Mouse (Mus musculus) right cerebral cortex, postnatal 36 days (tissue): Measurements from ENCODE around the gene Cldn10.
A peak's percentile ranks its signal among the peaks of the same experiment; 100 is the strongest.
"Not testable (repeated sequence)": the region's sequence is repeated elsewhere in the genome, so short reads cannot be mapped to it uniquely, and the experiment has no call there.

ENCODE experiments used
- DNase-seq, 2 experiments: peaks; one replicate each; pipeline ENCODE4 v3.0.0; 2022; ENCODE audit warnings: low spot score in 2 of 2, mixed read lengths in 1 of 2

Cldn10 gene

DNA sequence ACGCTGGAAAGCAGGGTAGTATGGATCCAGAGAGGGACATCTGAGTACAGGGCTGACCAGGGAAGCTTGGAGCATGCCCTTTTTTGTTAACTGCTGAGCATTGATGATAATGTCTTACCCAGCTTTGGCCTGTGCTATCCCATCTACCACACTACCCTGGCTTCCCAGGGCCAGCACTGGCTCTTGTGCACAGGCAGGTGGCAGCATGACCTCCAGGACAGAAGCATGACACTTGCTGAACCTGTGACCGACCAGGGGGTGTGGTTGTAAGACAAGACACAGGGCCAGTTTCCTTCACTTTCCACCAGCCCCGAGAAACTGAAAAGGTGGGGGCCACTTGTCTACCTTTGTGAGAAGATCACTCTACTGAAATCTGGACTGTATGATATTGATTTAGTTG lies 5.5 kb upstream of the Cldn10 start:
- no peak for DNase-seq

DNA sequence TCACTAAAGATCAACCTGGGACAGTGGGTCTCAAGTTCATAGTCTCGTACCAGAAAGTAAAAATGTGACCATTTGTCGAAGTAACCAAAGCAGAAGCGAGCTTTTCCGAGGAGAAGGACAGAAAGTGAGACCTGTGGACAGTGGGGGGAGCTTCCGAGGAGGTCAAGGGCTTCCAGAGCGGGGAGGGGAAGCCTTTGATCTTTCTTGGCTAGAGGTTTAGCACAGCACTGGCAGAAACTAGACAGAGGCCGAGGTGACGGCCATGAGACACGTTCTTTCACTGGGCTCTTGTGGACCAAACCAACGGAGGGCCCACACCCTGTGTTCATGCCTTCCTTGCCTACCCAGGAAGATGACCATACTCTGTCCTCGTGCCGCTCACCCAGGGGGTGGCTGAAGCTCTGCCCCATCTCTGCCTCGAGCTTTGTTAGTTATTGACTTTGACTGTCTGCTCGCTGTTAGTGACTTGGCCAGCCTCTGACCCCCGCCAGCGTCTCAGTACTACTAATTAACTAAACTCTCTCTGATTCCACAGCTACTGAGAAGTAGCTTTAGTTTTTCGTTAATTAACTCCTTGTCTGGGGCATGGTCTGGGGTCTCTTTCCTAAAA lies 4.3 kb upstream of the Cldn10 start:
- DNase-seq, result no peak

DNA sequence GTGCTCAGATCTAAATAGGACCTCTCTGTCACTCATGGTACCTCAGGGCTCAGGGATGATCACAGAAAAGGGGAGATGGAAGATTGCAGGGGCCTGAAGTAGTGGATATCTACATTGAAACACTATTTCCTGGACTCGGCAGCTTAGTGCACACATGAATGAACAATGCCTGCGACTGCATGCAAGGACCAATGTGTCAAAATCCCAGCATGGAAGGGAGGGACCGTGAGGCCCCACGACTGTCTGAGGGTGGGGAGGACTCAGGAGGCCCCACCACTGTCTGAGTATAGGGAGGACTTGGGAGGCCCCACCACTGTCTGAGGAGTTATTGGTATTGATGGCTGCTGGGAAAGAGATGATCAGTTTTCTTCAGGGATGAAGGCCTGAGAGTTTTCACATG lies 2.5 kb downstream of the Cldn10 start:
- DNase-seq, result no peak

DNA sequence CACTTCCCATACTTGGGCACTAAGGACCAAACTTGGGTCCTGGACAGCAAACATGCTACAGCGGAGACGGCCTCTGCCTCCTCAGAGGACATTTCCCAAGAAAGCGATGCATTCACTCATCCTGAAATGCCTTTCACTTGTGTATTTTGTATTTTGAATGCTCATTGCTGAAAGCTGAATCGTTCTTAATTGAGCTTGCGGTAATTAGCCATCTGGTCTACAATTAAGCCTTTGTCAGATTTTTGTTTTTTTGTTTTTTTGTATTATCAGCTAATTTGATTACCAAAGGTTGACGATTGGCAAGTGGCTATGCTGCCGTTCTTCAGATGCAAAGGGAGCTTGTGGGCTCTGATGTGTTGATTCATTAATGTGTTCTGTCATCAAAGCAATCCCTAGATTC lies 5.2 kb downstream of the Cldn10 start:
- no peak for DNase-seq

DNA sequence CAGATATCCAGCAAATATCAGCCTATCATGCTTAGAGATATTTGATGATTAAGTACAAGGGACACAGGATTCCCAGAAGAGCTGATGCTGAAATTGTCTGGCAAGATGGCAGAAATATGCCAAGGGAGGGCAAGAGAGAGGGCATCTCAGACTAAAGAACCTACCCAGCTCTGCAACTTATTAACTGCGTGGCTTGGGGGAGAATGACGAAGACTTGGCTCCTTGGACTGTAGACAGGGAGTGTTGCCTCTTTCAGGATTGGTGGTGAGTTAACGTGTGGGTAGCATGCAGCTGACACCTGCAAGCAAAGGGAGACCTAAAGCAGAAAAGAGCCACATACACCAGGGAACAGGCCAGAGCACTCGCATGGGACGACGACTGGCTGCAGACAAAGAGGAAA lies 5.7 kb downstream of the Cldn10 start:
- no peak for DNase-seq

DNA sequence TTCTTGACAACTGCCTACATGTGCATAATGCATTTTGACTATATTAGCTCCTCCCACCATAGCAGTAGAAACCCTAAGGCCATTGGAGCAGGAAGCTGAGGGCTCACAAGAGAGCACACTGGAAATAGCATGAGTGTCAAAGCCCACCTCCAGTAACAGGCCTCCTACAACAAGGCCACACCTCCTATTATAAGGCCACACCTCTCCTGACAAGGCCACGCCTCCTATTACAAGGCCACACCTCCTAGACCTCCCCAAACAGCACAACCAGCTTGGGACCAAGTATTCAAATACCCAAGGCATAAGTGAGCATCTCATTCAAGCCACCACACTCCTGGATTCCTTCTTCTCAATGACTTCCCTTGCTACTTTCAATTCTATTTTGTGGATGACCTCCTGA lies 6.5 kb downstream of the Cldn10 start:
- no peak for DNase-seq

DNA sequence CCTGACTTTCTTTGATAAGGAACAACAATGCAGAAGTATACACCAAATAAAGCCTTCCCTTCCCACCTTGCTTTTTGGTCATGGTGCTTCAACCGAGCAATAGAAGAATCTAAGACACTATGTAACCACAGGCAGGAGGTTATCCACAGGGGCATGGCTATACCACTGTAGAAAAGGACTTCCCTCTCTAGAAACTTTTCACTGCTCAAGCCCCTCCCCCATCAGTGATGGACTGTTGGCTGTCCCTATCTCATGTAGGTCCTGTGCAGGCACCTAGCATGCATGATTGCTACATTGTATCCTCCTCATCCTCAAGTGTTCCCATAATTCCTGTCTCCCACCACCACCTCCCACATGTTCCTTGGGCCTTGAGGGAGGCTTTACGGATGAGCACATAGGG lies 7.2 kb downstream of the Cldn10 start:
- DNase-seq, result no peak

DNA sequence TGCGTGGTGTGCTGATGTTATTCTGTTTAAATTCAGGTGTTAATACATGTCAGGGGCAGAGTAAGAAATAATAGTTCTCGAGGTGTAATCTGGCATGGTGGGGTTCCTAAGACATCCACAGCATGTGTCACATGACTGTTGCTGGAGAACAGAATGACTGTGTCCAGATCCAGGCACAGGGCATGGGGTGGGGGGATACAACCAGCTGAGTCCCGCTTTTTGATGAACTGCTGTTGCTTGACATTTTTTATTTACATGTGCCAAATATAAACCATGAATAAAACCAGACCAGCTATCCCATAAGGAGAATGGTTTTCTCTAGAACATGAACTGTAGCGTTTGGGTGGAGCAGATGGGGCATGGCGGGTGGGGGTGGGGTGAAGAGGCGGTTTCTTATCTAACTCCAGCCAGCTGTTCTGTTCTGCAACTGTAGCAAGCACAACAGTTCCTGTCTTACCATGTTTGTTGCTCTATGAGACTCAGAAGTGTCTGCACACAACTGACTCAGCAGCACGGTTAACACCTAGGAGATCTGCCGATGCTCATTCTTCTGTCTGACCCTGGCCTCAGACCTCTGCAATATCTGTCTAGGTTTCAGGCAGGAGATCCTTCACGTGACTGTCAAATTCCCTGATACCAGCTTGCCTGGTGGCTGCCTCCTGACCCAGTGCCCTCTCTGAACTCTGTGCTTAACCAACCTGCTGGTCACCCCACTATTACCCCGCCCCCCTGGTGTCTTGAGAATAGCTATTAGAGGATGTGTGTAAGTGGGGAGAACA lies 8.4 kb downstream of the Cldn10 start:
- DNase-seq, result no peak

DNA sequence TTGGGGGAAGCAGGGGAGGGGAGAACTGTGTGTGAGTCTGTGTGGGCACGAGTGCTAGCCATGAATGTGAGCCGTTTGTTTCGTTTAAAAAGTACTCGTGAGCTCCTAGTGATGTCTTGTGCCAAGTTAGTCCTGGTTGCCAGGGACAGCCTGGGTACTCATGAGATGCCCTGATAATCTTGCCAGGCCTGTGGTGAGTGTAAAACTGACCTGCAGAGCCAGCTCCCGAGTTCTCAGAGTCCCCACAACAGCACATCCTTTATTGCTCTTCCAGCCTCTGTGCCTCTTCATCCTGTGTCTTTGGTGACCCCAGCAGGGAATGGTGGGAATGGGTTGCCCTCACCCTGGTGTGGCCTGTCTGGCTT lies 9.0 kb downstream of the Cldn10 start:
- DNase-seq, result no peak

DNA sequence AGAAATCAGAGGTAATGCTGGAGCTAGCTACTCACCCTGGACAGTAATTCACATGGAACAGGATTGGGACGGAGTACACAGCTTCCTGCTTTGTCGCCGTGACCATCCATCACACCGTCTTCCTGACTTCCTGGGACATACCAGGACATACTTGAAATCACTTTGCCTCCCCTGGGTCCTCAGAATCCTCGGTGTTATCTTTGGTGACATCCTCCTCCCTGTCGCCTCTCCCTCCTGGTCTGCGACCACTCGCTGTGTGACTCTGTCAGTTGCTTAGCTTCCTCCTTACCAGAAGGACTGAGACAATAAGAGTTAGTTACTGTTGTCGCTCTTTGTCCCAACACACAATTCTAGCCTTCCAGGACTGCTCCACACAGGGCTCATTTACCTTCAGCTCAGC lies 9.6 kb downstream of the Cldn10 start:
- DNase-seq, result no peak

DNA sequence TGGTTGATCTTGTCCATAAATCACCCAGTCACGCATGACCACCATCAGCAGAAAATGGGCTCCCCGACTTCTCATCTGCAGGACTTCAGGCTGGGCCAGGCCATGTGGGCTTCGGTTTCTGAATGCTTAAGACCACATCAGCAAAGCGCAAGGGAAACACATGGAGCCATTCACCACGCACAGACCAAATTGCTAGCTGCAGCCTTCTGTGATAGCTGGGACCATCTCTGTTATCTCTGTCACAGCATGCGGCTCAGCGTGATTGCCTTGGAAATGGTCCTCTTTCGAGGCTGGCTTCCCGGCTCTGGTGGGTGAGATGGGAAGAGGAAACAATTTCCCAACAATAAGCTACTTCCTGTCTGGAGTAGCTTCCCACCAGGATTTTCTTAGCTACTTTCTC lies 12.2 kb downstream of the Cldn10 start:
- no peak for DNase-seq

DNA sequence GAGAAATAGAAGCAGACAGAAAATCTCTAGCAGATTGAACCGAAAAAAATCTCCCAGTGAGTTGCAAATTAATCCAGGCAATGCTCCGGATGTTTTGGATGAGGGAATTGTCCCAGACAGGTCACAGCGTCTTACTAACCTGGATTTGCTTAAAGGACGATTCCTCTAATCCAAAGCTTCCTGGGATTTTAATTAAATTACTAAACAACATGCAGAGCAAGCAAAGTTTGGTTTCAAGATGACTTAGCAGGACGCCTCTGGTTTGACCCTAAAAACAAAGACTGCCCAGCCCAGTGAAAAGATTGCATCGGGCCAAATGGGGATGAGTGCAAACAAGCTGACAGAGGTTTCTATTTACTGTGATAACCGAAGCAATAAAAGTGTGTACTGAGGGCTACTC lies 16.2 kb downstream of the Cldn10 start:
- DNase-seq, result no peak

DNA sequence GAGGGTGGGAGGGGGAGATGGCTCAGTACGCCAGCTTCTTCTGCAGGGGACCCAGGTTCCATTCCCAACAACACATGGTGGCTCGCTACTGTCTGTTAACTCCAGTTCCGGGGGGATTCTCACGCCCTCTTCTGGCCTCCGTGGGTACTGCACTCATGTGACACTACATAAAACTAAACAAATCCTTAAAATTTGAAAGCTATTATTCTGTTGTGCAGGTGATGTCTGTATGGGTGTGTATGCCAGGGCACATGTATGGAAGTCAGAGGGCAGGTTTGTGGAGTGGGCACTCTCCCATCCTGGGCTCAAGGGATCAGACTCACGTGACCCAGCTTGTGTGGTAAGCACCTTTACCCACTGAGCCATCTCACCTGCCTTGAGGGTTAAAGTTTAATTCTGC lies 16.6 kb downstream of the Cldn10 start:
- DNase-seq, result no peak

DNA sequence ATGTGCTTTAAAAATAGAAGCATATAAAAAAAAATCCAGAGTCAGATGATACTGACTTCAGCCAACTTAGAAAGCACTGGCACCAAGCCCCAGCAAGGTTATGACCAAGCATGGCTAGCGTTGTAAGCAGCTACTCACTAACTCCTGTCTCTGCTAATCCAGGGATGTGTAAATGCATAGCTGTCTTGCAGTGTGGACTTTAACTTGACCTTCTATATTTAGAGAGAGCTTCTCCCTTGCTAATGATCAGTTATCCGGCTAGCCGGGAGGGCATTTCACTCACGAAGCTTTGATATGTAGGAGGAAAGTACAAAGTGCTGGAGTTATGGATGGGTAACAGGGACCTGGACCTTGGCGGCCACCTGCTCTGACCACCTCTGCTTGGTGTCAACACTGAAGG lies 19.9 kb downstream of the Cldn10 start:
- no peak for DNase-seq

DNA sequence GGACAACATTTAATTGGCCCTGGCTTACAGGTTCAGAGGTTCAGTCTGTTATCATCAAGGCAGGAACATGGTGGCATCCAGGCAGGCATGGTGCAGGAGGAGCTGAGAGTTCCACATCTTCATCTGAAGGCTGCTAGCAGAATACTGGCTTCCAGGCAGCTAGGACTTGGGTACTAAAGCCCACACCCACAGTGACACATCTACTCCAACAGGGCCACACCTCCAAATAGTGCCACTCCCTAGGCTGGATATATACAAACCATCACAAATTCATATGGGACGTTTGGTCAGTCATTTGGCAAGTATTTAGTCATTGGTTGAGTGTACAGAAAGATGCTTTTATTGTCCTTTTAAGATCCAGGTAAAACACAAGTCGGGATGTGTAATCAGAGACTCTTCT lies 20.5 kb downstream of the Cldn10 start:
- DNase-seq, result not testable (repeated sequence)

DNA sequence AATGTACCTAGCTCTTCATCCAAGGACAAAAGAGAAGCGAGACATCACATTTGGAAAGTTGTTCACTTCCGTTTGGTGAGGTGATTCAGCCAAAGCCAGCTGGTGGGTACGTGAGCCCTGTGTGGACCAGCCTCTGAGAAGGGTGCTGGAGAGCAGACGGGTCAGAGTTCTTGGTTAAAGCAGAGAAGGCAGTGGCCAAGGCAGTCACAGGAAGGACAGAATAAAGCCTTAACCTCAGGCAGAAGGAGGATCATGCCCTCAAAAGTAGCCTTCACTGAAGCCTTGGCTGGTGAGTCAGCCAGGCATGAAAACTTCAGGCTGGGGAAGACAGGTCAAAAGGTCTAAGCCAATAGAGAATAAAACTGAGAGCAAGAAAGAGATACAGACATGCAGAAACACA lies 22.0 kb downstream of the Cldn10 start:
- DNase-seq, result no peak

DNA sequence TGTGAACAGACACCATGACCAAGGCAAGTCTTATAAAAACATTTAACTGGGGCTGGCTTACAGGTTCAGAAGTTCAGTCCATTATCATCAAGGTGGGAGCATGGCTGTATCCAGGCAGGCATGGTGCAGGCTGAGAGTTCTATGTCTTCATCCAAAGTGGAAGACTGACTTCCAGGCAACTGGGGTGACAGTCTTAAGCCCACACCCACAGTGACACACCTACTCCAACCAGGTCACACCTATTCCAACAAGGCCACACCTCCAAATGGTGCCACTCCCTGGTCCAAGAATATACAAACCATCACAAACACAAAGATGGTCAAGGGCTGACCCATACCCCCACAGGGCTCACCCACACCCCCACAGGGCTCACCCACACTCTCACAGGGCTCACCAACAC lies 23.5 kb downstream of the Cldn10 start:
- DNase-seq, result not testable (repeated sequence)

DNA sequence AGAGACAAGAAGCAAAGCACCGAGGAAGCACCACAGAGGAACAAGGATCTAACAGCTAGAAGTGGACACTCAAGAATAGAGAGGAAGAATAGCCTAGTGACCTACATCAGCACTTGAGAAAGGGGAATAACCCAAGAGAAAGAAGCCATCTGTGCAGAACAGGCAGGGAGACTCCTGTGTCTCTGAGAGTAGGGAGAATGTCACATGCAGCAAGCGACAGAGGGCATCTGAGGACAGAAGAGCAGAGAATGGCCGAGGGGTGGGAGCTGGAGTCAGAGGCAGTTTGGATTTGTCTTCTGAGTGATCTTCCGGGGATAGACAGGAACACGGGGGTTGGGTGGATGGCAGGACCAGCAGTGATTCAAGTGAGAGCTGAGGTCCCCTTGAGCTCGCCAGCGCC lies 25.4 kb downstream of the Cldn10 start:
- DNase-seq, result no peak

DNA sequence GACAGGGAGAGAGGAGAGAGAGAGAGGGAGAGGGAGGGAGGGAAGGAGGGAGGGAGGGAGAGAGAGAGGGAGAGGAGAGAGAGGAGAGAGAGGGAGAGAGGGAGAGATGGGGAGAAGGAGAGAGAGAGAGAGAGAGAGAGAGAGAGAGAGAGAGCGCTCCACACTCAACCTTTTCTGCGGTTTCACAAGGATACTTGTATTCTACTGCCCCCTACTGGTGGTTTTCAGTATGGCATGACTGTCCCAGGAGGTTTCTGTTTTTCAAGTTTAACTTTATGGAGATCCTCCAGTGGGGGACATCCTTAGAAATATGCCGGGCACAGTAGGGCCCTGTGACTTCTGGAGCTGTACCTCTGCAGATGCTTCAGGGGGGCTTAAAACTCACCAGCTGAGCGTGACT lies 28.8 kb downstream of the Cldn10 start:
- DNase-seq, result no peak

DNA sequence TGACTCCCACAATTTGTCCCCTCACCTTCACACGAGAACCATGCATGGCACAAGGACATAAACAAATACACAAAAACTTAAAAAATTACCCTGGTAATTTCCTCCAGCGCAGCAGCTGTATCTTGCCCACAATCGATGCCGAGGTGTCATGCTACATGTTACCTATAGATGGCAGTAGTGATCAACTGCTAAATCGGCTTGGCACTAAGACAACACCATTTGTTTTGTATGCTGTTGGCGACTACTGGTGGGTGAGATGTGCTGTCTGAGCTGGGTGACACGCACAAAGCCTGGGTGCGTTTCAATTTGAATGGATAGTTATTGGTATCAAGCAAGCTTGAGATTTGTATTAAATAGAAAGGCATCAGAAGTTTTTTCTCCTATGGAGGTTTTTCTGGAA lies 32.4 kb downstream of the Cldn10 start:
- DNase-seq, result peak; percentile 35 to 42

DNA sequence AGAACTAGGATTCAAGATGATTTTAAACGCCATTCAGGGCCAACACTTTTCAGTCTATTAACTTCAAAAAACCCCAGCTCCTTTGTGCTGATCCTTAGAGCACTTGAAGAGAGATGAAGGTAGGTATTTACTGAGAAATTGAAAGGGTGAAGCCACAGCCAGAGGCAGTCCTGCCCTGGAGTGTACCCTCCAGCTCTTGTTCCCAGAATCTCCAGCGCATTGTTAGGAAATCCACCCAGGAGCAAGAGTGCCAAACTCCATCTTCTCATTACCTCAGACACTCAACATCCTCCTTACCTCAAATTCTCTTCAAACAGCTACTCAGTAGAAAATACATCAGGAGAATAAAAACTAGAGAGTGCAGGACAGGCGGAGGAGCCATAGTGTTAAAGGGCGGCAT lies 35.1 kb downstream of the Cldn10 start:
- DNase-seq, result no peak

DNA sequence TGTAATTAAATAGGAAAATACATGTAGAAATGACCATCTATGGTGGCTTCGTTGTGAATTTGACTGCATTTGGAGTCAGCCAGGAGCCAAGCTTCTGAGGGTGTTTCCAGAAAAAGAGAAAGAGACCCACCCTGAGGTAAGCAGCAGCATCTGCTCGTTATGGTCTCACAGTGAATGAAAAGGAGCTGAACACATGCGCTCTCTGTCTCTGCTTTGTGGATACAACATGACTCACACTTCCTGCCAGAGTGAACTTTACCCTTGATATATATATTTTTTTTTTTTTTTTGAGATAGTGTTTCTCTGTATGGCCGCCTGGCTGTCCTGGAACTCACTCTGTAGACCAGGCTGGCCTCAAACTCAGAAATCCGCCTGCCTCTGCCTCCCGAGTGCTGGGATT lies 35.6 kb downstream of the Cldn10 start:
- DNase-seq, result no peak

DNA sequence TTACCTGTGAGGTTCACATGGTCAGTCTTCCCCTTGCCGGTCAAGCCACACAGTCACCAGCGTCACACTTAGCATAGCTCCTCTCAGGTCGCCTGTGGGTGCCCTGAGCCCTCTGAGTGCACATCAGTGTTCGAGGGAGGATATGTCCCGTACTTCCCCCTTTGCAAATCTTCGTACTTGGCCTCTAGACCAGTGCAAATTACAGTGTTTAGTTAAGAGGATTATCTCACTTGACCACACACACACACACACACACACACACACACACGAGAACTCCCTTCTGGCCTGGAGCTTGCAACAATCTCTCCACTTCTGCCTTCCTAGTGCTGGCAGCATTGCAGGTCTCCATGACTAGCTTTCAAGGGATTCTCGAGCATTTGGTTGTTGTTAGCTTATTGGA lies 38.6 kb downstream of the Cldn10 start:
- no peak for DNase-seq
